Mouse (Mus musculus): Measurements from ENCODE around the gene Defa32.
"Not testable (repeated sequence)": the region's sequence is repeated elsewhere in the genome, so short reads cannot be mapped to it uniquely, and the experiment has no call there.

The Defa32 gene

GRCm38 (mm10) chr8:21528732-21529131 lies at the start of gene Defa32:
Gene Defa32, plus strand, starts transcription at chr8:21529032.
- in situ Hi-C loops (cut with MboI, MseI): not testable (repeated sequence)

- in situ Hi-C loops (cut with MboI, MseI): not testable (repeated sequence)
These were observed 19.9 kb upstream of the Defa32 start, which contains the start of gene Defa20 for GRCm38 (mm10) chr8:21508958-21509357. Gene Defa20, plus strand, starts transcription at chr8:21509258.

- in situ Hi-C loops (cut with MboI, MseI): not testable (repeated sequence)
These were observed 36.3 kb downstream of the Defa32 start, which contains the start of gene Defa37 for GRCm38 (mm10) chr8:21565086-21565485. Gene Defa37, plus strand, starts transcription at chr8:21565386.

Measured in regulatory T cell (primary cell).